Comparison of ENCODE assay signal across 11 mouse cellular contexts in the genomic region with DNA sequence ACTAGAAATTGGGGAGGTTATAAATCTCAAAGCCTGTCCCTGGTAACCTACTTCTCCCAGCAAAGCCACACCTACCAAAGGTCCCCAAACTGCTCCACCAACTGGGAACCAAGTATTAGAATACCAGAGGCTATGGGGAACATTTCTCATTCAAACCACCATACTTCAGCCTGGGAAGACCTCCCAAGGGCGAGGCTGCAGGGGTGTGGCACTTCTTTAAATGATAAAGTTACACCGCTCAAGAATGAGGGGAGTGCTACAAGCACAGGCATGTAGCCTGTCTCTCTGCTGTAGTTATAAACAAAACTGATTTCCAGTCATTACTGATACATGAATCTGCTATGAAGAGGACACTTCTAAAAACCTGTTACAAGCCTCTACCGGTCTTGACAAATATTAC.
"Had no signal": no experiment of that assay in that cellular context is flagged by ENCODE, and none has a peak within 500 bp of the region (broad histone marks: within the 10 kb centered on the region; RNA-seq: fewer than 3 reads in every experiment).

No protein-coding gene starts in this region.

- H3K4me2 ChIP-seq: limb, embryonic 15.5 days had no signal

- H3K27me3 ChIP-seq: limb, embryonic 15.5 days had no signal

- DNase-seq: kidney, adult 8-10 months; kidney, postnatal 36 days; layer of hippocampus, adult 9-11 months; layer of hippocampus, postnatal 36 days; lung, adult 18-20 months; midbrain, embryonic 14.5 days; thymus, postnatal 14 days had no signal

- H3K27ac ChIP-seq: kidney, postnatal 0 days; limb, embryonic 15.5 days; stomach, postnatal 0 days had no signal

- H3K9me3 ChIP-seq: limb, embryonic 15.5 days had no signal

- H3K9ac ChIP-seq: limb, embryonic 15.5 days had no signal

- H3K4me3 ChIP-seq: limb, embryonic 15.5 days; myocyte had no signal

- H3K4me1 ChIP-seq: limb, embryonic 15.5 days had no signal

- H3K36me3 ChIP-seq: limb, embryonic 15.5 days had no signal
